Mouse (Mus musculus): ENCODE data around the gene Vdac2. TPM values are rescaled to one million over a fixed set of nuclear protein-coding genes. Genes with fewer than 3 reads are reported as not detected.

Gene Vdac2
- polyA plus RNA-seq, 1 experiment from 2014 or later = 264 TPM

GRCm38 (mm10) chr14:21806631-21807160 is 18.3 kb upstream of the Vdac2 start:
- Histone ChIP-seq H3K4me3 (replicated peaks) (no peak overlapping the region), H3K4me2 (no peak overlapping the region), H3K27me3 (replicated peaks) (no peaks in the 10 kb centered on the region), H3K9ac (no peak overlapping the region), H3K4me1 (no peaks in the 10 kb centered on the region), H3K36me3 (no peaks in the 10 kb centered on the region), H3K27ac (peak overlapping the region; percentile 74), H3K9me3 (no peaks in the 10 kb centered on the region)
- WGBS = 57% methylated on average over 3 of the region's 3 CpGs
- peak; percentile 82 for ATAC-seq (ENCODE audit: insufficient read depth, low FRiP score, low read depth)

GRCm38 (mm10) chr14:21808208-21808922 is 16.7 kb upstream of the Vdac2 start:
- Histone ChIP-seq H3K4me3 (replicated peaks) (no peak overlapping the region), H3K4me1 (no peaks in the 10 kb centered on the region), H3K4me2 (0 out of 2 replicates have a peak overlapping the region, but pooled peaks have one; percentile 10), H3K27ac (peak overlapping the region; percentile 74), H3K9me3 (no peaks in the 10 kb centered on the region), H3K27me3 (replicated peaks) (no peaks in the 10 kb centered on the region), H3K36me3 (no peaks in the 10 kb centered on the region), H3K9ac (no peak overlapping the region)
- peak; percentile 54 for ATAC-seq (ENCODE audit: insufficient read depth, low FRiP score, low read depth)
- 67% methylated on average over 8 of the region's 8 CpGs for WGBS

GRCm38 (mm10) chr14:21809418-21809817 is 15.6 kb upstream of the Vdac2 start:
- Histone ChIP-seq H3K4me1 (no peaks in the 10 kb centered on the region), H3K4me2 (no peak overlapping the region), H3K36me3 (no peaks in the 10 kb centered on the region), H3K4me3 (replicated peaks) (no peak overlapping the region), H3K27ac (no peak overlapping the region), H3K27me3 (replicated peaks) (no peaks in the 10 kb centered on the region), H3K9ac (no peak overlapping the region), H3K9me3 (no peaks in the 10 kb centered on the region)
- ATAC-seq (ENCODE audit: insufficient read depth, low FRiP score, low read depth) = no peak
- WGBS = 86% methylated on average over 2 of the region's 2 CpGs

GRCm38 (mm10) chr14:21811301-21811700 is 13.7 kb upstream of the Vdac2 start:
- Histone ChIP-seq H3K4me2 (no peak overlapping the region), H3K27ac (no peak overlapping the region), H3K4me3 (replicated peaks) (no peak overlapping the region), H3K9me3 (no peaks in the 10 kb centered on the region), H3K9ac (no peak overlapping the region), H3K27me3 (replicated peaks) (no peaks in the 10 kb centered on the region), H3K4me1 (no peaks in the 10 kb centered on the region; the same call in 1 of the 2 replicates), H3K36me3 (no peaks in the 10 kb centered on the region)
- ATAC-seq (ENCODE audit: insufficient read depth, low FRiP score, low read depth) = no peak
- 85% methylated on average over 4 of the region's 4 CpGs for WGBS

- peaks cover 4% of the 10 kb centered on the region; the same call in 1 of the 2 replicates for H3K4me1 ChIP-seq
- H3K4me2 ChIP-seq = no peak overlapping the region
- H3K36me3 ChIP-seq = no peaks in the 10 kb centered on the region
- H3K9me3 ChIP-seq = no peaks in the 10 kb centered on the region
- H3K27me3 ChIP-seq (replicated peaks) = no peaks in the 10 kb centered on the region
- H3K27ac ChIP-seq = no peak overlapping the region
- ATAC-seq (ENCODE audit: insufficient read depth, low FRiP score, low read depth) = no peak
- 85% methylated on average over 10 of the region's 10 CpGs for WGBS
- H3K9ac ChIP-seq = no peak overlapping the region
- H3K4me3 ChIP-seq (replicated peaks) = no peak overlapping the region
Measured at GRCm38 (mm10) chr14:21811744-21812393, 13.2 kb upstream of the Vdac2 start.

GRCm38 (mm10) chr14:21812590-21813162 is 12.4 kb upstream of the Vdac2 start:
- H3K4me2 ChIP-seq = no peak overlapping the region
- no peak overlapping the region for H3K9ac ChIP-seq
- H3K36me3 ChIP-seq = no peaks in the 10 kb centered on the region
- ATAC-seq (ENCODE audit: insufficient read depth, low FRiP score, low read depth) = peak; percentile 54; the same call in 1 of the 2 replicates
- no peaks in the 10 kb centered on the region for H3K27me3 ChIP-seq (replicated peaks)
- H3K27ac ChIP-seq = no peak overlapping the region
- 26% methylated on average over 14 of the region's 14 CpGs for WGBS
- H3K4me1 ChIP-seq = peaks cover 6% of the 10 kb centered on the region; the same call in 1 of the 2 replicates
- H3K4me3 ChIP-seq (replicated peaks) = no peak overlapping the region
- no peaks in the 10 kb centered on the region for H3K9me3 ChIP-seq

- ATAC-seq (ENCODE audit: insufficient read depth, low FRiP score, low read depth) = no peak
- peaks cover 6% of the 10 kb centered on the region; the same call in 1 of the 2 replicates for H3K4me1 ChIP-seq
- no peak overlapping the region for H3K9ac ChIP-seq
- no peak overlapping the region for H3K4me2 ChIP-seq
- 65% methylated on average over 4 of the region's 4 CpGs for WGBS
- no peaks in the 10 kb centered on the region for H3K9me3 ChIP-seq
- no peak overlapping the region for H3K4me3 ChIP-seq (replicated peaks)
- no peak overlapping the region for H3K27ac ChIP-seq
- H3K27me3 ChIP-seq (replicated peaks) = no peaks in the 10 kb centered on the region
- no peaks in the 10 kb centered on the region for H3K36me3 ChIP-seq
Measured at GRCm38 (mm10) chr14:21813216-21813615, 11.8 kb upstream of the Vdac2 start.

- no peaks in the 10 kb centered on the region for H3K36me3 ChIP-seq
Measured at GRCm38 (mm10) chr14:21813847-21814246, 11.2 kb upstream of the Vdac2 start.

GRCm38 (mm10) chr14:21814606-21815005 is 10.4 kb upstream of the Vdac2 start:
- H3K9ac ChIP-seq = no peak overlapping the region
- H3K9me3 ChIP-seq = no peaks in the 10 kb centered on the region
- no peak overlapping the region for H3K27ac ChIP-seq
- no peaks in the 10 kb centered on the region for H3K27me3 ChIP-seq (replicated peaks)
- H3K4me1 ChIP-seq = peaks cover 6% of the 10 kb centered on the region; the same call in 1 of the 2 replicates
- no peak overlapping the region for H3K4me3 ChIP-seq (replicated peaks)
- no peak for ATAC-seq (ENCODE audit: insufficient read depth, low FRiP score, low read depth)
- H3K36me3 ChIP-seq = no peaks in the 10 kb centered on the region
- no peak overlapping the region for H3K4me2 ChIP-seq
- WGBS = 89% methylated on average over 4 of the region's 4 CpGs

More at GRCm38 (mm10) chr14:21813847-21814246, 11.2 kb upstream of the Vdac2 start:
- Histone ChIP-seq H3K4me3 (replicated peaks) (no peak overlapping the region), H3K4me1 (peaks cover 6% of the 10 kb centered on the region; the same call in 1 of the 2 replicates), H3K4me2 (no peak overlapping the region), H3K27me3 (replicated peaks) (no peaks in the 10 kb centered on the region), H3K27ac (no peak overlapping the region), H3K9ac (no peak overlapping the region), H3K9me3 (no peaks in the 10 kb centered on the region)
- ATAC-seq (ENCODE audit: insufficient read depth, low FRiP score, low read depth) = no peak
- WGBS = 70% methylated on average over 3 of the region's 3 CpGs

- H3K27me3 ChIP-seq (replicated peaks) = no peaks in the 10 kb centered on the region
- H3K4me2 ChIP-seq = no peak overlapping the region
- WGBS = 60% methylated on average over 3 of the region's 3 CpGs
- H3K4me3 ChIP-seq (replicated peaks) = no peak overlapping the region
- ATAC-seq (ENCODE audit: insufficient read depth, low FRiP score, low read depth) = no peak
- H3K27ac ChIP-seq = peak overlapping the region; percentile 48; the same call in 1 of the 2 replicates
- H3K9ac ChIP-seq = no peak overlapping the region
- H3K9me3 ChIP-seq = no peaks in the 10 kb centered on the region
- H3K4me1 ChIP-seq = peaks cover 6% of the 10 kb centered on the region; the same call in 1 of the 2 replicates
- H3K36me3 ChIP-seq = no peaks in the 10 kb centered on the region
Measured at GRCm38 (mm10) chr14:21816255-21816654, 8.8 kb upstream of the Vdac2 start.

GRCm38 (mm10) chr14:21817453-21817852 is 7.6 kb upstream of the Vdac2 start:
- Histone ChIP-seq H3K27ac (peak overlapping the region; percentile 73), H3K4me3 (replicated peaks) (no peak overlapping the region), H3K36me3 (no peaks in the 10 kb centered on the region), H3K27me3 (replicated peaks) (no peaks in the 10 kb centered on the region), H3K9ac (no peak overlapping the region), H3K4me2 (no peak overlapping the region), H3K4me1 (peaks cover 6% of the 10 kb centered on the region; the same call in 1 of the 2 replicates), H3K9me3 (no peaks in the 10 kb centered on the region)
- ATAC-seq (ENCODE audit: insufficient read depth, low FRiP score, low read depth) = peak; percentile 45; the same call in 1 of the 2 replicates
- WGBS = 47% methylated on average over 4 of the region's 4 CpGs
